Mouse (Mus musculus) gastrocnemius, postnatal 14 days (tissue): ENCODE data around the gene Sypl2. TPM values are rescaled to one million over a fixed set of nuclear protein-coding genes. Genes with fewer than 3 reads are reported as not detected.

Experiments
- DNase-seq: peaks from one replicate; pipeline ENCODE4 v3.0.0; 2021; ENCODE audit warnings: mixed read lengths
- intact Hi-C: fragments of 180-260 bp; cut with DNase I; formaldehyde crosslinking; loops from one replicate; pipeline ENCODE4 v1.15.1; 2025; ENCODE audit warnings: low total_unique reads
- total RNA-seq, 2 experiments: library from RNA; stranded (reverse); gene quantifications; 2 replicates each; pipeline ENCODE4 v1.2.3; 2021

The Sypl2 gene
- total RNA-seq, 2 experiments from 2014 or later: 987 to 1,055 TPM

- intact Hi-C loops: no loop called here
- DNase-seq: peak; percentile 61
These were observed 40.1 kb downstream of the Sypl2 start, which contains the start of gene Amigo1 for GRCm38 (mm10) chr3:108186098-108187047. TSS of gene Amigo1 (plus strand) at chr3:108186335.

GRCm38 (mm10) chr3:108185460-108186097 lies 40.9 kb downstream of the Sypl2 start:
- DNase-seq: no peak
- intact Hi-C loops: no loop called here

GRCm38 (mm10) chr3:108184742-108185141 lies 41.7 kb downstream of the Sypl2 start:
- intact Hi-C loops: no loop called here

GRCm38 (mm10) chr3:108180514-108180913 lies 45.9 kb downstream of the Sypl2 start:
- DNase-seq: no peak
- intact Hi-C loops: no loop called here

More at GRCm38 (mm10) chr3:108184742-108185141, 41.7 kb downstream of the Sypl2 start:
- DNase-seq: no peak

DNA sequence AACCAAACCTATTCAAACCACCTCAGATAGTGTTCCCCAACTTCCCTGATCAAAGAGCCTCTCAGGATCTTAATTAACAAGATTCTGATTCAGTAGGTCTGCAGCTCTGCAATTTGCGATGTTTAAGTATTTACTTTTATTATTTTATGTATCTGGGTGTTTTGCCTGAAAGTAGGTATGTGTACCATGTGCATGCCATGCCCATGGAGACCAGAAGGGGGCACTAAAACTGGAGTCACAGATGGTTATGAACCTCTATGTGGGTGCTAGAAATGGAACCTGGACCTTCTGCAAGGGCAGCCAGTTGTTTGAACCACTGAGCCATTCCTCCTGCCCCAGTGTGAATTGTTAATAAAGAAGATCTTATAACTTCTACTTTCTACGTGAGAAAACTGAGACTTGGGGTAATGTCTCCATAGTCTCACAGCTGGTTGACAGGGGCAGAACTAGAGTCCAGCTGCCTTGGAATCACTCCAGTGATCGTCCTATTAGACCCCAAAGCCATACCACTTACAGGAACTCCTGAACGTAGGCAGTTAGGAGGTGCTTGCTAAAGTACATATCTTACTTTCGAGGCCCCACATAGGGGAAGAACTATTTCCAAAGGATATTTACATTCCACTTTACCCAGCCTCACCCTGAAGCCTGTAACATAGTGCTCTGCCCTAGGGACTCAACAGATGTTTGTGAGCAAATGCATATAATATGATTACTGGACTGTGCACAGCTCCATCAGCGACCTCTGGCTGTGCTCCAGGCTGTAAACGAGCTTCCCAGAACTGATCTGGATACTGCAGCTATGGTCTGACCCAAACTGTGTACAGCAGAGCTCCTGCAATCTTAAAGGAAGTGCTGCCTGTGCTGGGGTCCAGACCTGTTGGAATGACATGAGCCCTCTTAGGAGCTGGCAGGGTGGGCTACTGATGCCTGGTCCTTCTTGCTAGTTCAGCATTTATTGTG lies 47.4 kb downstream of the Sypl2 start:
- intact Hi-C loops: no loop called here
- DNase-seq: peak; percentile 50

GRCm38 (mm10) chr3:108174672-108175531 lies 51.5 kb downstream of the Sypl2 start:
- peak; percentile 66 for DNase-seq
- intact Hi-C loops: no loop called here

GRCm38 (mm10) chr3:108169199-108169598 lies 57.2 kb downstream of the Sypl2 start:
- intact Hi-C loops: loop anchor here (5.0 kb wide), 1 partner anchor 33 kb away; the partner anchor contains the start of gene Cyb561d1
- DNase-seq: no peak

- DNase-seq: peak; percentile 62
These were observed 58.9 kb downstream of the Sypl2 start for GRCm38 (mm10) chr3:108167499-108167898.

DNA sequence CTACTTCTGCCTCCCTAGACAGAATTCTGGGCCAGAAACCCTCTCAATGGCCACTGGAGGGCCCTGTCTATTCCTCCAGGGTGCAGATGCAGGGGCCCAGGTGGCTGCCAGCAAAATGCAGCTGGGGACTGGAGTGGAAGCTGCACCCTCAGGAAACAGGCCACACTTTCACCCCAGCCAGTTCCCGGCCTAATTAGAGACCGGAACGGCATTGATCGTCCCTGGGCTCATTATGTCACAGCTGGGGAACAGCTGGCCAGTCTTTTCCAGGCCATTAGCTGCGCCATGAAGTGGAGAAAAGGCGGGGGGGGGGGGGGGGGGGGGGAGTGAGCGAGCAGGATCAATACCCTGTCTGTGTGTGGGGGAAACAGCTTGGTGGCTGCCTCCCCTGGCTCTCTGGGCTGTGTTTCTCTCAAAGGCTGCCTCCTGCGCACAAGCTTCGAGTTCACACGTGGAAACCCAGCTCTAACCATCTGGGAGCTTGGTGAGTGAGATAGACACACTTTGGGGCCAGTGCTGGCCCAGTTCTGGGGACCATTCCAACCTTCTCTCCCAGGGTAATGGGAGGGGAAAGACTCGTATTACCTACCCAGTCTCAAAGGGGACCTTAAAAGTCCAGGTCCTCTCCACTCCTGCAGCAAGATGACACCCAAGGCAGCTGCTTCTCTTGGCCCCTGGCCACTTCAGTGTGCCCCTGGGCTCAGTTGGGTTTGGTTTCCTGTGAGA lies 59.8 kb downstream of the Sypl2 start:
- DNase-seq: peak; percentile 76
- intact Hi-C loops: loop anchor here (5.0 kb wide), 1 partner anchor 36 kb away; the partner anchor contains the start of gene Cyb561d1

More at GRCm38 (mm10) chr3:108167499-108167898, 58.9 kb downstream of the Sypl2 start:
- intact Hi-C loops: loop anchor here (5.0 kb wide), 1 partner anchor 35 kb away; the partner anchor contains the start of gene Cyb561d1

DNA sequence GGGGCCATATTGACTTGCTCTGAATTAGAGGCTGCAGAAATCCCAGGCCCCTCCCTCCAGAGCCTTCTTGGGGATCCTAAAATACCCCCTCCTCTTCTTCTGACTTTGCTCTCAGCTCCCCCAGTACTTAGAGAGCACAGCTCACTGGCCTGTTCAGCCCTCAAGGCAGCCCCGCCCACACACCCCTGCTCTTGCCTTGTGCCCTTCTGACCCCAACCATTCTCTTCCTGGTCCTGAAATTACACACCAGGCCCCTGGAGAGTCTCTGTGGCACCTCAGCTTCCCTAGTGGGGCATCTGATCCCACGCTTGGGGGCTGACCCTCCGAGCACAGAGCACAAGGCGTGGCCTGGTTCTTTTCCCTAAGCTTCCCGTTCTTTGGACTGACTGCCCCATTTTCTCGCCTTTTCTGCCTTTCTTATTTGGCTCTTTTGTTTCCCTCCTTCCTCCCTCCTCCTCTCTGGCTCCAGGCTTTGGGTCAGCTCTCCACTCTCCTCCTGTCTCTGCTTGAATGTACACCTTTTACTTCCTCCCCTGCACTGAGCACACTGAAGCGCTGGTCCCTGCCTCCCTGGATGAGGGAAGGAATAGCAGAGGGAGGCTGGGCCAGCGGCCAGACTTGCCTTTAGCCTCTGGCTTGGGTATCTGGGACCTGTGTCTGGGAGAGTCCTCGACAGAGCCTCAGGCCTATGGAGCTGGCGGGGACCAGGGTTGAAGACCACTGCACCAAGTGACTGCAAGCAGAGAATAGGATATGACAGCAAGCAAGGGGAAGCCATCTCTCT lies 60.7 kb downstream of the Sypl2 start:
- peak; percentile 64 for DNase-seq
- intact Hi-C loops: loop anchor here (5.0 kb wide), 1 partner anchor 37 kb away; the partner anchor contains the start of gene Cyb561d1

DNA sequence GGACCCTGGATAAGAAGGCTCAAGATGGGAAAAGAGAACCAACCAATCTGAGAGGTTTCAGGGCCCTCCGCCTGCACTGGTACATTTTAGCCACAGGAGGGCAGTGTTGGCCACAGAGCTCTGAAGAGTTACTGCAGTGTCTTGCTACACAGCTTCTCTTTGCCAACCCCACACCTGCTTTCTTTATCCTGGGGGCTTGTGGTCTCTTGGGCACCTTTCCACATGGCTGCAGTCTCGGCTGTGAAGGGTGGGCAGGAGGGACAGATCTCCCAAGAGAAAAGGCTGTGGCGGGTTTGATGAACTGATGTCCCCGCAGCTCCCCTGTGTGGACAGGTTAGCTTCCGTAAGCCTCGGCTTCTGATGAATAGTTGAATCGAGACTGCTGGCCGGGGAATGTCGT lies 61.6 kb downstream of the Sypl2 start:
- DNase-seq: peak; percentile 78
- intact Hi-C loops: loop anchor here (5.0 kb wide), 1 partner anchor 37 kb away; the partner anchor contains the start of gene Cyb561d1

DNA sequence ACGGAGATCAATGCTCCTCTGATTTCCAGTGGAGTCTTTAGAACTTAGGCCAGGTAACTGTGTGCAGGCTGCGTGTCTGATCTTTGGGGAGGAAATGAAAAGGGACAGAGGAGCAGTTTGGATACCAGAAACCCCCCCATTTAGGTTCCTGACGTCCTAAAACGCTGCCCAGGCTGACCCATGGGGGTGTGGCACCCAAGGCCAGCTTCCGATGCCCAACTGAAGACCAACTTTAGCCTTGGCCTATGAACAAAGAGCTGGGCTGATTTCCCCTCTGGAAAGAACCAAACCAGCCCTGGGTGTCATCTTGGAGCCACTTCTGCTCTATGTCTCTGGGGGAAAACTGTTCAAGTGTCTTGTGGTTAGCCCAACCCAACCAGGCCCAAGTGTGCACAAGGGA lies 62.4 kb downstream of the Sypl2 start:
- no peak for DNase-seq
- intact Hi-C loops: no loop called here

Other genes starting within 250 kb of the Sypl2 start
- 10 to 100 TPM; 43.8 to 50.8 TPM for gene Gstm2, start 240.2 kb downstream of the Sypl2 start, total RNA-seq
- gene Gstm1, start 208.7 kb downstream of the Sypl2 start, total RNA-seq: 10 to 100 TPM; 84.0 to 90.4 TPM
- gene Gstm4, start 181.8 kb downstream of the Sypl2 start, total RNA-seq: 10 to 100 TPM; 11.4 to 12.0 TPM
- 1 to 10 TPM; 4.8 to 7.2 TPM for gene Ampd2, start 140.0 kb downstream of the Sypl2 start, total RNA-seq
- under 1 TPM in 1 of 2 experiments, not detected in 1; 0.23 TPM for gene Gnat2, start 133.9 kb downstream of the Sypl2 start, total RNA-seq
- 10 to 100 TPM; 17.7 to 22.6 TPM for gene Gnai3, start 80.5 kb downstream of the Sypl2 start, total RNA-seq
- under 1 TPM in 1 of 2 experiments, not detected in 1; 0.18 TPM for gene Gpr61, start 71.8 kb downstream of the Sypl2 start, total RNA-seq
- 10 to 100 TPM; 23.9 to 31.1 TPM for gene Amigo1, start 40.3 kb downstream of the Sypl2 start, total RNA-seq
- gene Cyb561d1, start 25.4 kb downstream of the Sypl2 start, total RNA-seq: 1 to 10 TPM; 2.3 to 2.9 TPM
- gene Atxn7l2, start 15.7 kb downstream of the Sypl2 start, total RNA-seq: 1 to 10 TPM; 7.3 to 7.6 TPM
- gene Psma5, start 30.3 kb upstream of the Sypl2 start, total RNA-seq: 10 to 100 TPM; 64.2 to 66.3 TPM
- 10 to 100 TPM; 44.5 to 44.6 TPM for gene Sort1, start 57.4 kb upstream of the Sypl2 start, total RNA-seq
- gene Mybphl, start 138.3 kb upstream of the Sypl2 start, total RNA-seq: under 1 TPM; 0.27 to 0.35 TPM
- gene Psrc1, start 157.2 kb upstream of the Sypl2 start, total RNA-seq: 1 to 10 TPM in 1 of 2 experiments, under 1 TPM in 1; 0.53 to 1.1 TPM
- 1 to 10 TPM; 3.1 TPM for gene Celsr2, start 188.9 kb upstream of the Sypl2 start, total RNA-seq
- 100 to 1,000 TPM; 115 to 120 TPM for gene Sars, start 218.6 kb upstream of the Sypl2 start, total RNA-seq